Mouse (Mus musculus) 416B (cell line): ENCODE measurements around the gene Alkbh2.

Source experiments
- DNase-seq: peaks from one replicate; pipeline ENCODE4 v3.0.0; 2011; ENCODE audit warnings: low read depth

Alkbh2 gene

DNA sequence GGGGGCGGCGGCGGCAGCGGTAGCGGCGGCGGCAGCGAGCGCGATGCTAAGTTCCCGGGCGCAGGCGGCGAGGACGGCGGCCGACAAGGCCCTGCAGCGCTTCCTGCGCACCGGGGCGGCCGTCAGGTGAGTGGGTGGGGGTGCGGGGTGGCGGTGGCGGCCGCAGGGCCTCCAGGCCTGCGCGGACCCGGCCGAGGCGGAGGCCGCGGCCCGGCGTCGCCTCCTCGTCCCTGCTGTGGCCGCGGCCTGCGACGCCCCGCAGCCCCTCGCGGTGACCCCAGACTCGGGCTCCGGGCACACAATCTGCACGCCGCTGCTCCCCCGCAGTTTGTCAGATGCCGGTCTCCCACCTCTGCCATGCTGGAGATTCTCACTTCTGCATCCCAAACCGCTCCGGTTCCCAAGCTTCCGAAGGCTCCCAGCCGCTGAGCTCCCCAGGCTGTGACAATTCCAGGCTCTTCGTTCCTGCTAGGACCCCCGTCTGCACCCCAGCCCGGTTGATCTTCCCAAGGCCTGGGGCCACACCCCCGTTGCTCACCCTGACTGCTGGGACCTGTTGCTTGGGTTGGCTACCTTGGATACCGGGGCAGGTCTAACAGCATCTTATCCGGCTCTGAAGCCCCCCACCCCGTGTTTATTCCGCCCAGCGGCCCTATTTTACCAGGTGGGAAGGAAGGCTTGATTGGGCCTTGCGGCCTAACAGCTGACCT, 27.5 kb downstream of the Alkbh2 start:
- no peak for DNase-seq

DNA sequence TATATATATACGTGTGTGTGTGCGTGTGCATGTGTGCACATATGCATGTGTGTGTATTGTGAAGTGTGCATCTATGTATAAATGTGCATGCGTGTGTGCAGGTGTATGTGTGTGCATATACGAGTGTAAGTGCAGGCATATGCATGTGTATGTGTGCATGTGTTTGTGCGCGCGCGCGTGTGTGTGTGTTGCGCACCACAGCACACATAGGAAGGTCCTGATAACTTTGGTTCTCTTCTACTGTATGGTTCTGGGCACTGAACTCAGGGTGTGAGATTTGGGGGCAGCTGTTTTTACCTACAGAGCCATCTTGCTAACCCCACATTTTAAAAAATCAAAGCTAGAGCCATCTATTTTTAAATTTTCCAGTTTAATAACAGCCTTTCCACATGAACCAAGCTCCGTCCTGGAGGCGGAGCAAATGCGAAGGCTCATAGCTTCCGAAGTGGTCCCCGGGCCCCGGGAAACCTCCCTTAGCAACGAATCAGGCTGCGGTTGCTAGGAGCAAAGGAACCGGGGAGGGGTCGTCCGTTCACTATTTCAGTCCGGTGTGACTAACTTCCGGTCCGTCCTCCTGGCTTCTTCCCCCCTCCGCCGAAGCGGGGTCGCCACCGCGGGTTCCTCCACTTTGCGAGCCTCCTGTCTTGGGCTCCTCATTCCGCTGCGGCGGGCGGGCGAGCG, 28.2 kb downstream of the Alkbh2 start:
- DNase-seq: peak; percentile 91

DNA sequence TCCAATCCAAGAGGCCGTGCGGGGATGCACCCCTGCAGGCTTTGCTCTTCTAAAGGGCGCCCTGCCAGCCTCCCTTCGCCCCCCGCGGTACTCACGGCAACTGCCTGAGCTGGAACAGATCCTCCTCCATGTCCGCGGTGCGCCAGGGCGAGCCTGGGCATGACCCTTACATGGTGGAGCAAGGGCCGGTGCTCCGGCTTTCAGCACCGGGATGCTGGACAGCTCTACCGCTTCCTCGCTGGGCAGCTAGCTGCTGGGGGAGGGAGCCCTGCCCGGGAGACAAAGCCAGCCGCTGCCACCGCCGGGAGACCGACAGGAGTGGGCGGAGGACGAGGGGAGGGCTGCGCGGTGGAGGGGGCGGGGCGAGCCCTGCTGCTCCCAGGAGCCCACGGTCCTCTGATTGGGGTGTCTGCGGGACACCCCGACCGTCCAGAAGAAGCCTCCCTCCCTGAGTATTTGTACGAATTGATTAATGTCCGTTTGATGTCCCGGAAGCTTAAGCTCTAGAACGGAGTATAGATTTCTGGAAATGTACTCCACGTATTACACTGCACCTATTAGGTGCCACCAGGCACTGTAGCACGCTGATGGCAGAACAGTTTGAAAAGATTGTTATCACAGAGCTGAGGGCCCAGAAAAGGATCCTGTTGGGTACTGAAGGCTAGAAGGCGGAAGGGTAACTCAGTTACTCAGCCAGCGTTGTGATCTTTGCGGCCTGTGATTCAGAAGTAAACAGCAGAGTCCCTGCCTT, 36.8 kb downstream of the Alkbh2 start, which contains the start of gene Svop:
Svop (minus strand) TSS at position 514 of the 751 bp plus-strand sequence.
- DNase-seq: no peak

DNA sequence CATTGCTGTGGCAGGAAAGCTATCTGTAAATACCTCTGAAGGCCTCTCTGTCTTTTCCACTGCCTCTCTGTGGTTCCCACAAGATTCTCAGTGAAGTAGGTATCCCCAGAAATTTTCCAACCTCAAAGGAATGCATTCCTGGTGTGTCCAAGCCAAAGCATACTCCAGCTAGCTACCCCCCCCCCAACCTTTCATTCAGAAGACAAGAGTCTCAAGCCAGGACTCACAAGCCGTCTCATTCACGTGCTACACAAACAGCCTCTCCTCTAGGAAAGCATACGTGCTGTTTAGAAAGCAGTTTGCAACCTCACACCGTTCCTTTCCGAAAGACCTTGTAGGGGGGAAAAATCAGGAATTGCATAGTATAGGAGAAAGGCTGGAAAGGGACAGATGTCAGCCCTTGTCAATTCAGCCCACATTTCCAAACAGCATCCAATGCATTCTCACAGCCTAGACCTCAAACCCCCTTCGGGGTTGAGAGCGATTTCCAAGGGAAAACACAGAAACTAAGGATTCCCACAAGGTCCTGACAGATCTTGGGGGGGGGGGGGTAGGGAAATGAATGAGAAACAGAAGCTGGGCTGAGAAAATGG, 37.5 kb downstream of the Alkbh2 start:
- no peak for DNase-seq

DNA sequence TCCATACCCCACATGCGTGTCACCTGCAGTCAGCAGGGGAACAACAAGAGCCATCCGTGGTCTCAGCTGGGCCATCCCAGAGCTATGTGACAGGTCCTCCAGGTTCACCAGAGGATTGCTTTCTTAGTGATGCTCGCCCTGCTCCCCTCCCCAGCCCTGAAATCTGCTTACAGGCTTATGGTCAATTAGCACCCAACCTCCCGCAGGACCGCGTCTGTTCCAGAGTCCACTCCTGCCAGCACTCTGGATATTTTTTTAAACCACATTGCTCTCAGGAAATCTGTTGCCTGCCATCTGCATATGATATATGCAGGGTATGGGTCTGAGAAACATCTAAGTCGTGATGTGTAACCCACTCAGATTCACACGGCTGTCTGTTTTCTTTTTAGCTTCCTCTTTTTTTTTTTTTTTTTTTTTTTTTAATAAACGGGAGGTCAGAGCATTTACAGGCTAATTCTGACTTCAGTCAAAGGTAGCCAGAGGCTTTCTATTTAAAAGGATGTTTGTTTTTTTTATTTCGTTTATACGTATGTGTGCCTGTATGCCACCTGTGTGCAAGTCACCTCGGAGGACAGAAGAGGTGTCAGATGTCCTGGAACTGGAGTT, 40.0 kb downstream of the Alkbh2 start:
- no peak for DNase-seq

DNA sequence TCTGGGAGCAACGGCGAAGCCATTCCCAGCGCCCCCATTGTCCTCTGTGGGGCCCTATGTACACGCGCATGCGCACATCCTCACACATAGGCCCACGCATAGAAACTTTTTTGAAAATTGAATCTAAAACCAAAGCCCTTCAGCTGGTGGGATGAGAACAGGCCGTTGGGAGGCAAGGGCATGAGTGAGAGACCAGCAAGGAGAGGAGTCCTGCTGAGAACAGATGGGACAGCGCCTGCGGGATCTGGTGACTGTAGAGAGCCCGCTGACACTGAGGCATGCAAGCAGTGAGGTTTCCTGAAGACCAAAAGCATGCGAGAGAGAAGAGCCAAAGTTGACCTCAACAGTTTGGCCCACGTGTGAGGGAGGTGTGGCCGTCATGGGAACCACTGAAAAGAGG, 42.5 kb downstream of the Alkbh2 start:
- DNase-seq: no peak

DNA sequence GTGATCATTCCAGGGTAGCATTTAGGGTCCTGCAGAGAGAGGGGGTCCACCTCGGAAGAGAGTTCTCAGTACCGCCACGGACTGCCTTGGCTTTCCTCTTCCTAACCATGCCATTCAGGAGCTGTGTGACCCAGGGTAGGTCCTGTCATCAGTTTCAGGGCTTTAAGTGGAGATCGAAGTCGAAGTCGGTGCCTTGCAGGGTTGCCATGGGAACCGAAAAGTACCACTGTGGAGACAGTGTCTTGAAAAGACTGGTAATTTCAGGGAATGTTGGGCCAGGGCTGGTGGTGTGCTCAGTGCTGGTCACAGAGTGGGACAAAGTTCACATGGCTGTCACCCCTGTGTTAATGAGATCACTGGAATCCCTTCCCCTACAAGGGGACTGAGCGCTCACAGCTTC, 51.0 kb downstream of the Alkbh2 start:
- no peak for DNase-seq
